Mouse (Mus musculus) neural tube, embryonic 15.5 days (tissue): ENCODE results near the gene 1700092M07Rik. TPM values are rescaled to one million over a fixed set of nuclear protein-coding genes. Genes with fewer than 3 reads are reported as not detected.
A peak's percentile ranks its signal among the peaks of the same experiment; 100 is the strongest.
"Not testable (repeated sequence)": the region's sequence is repeated elsewhere in the genome, so short reads cannot be mapped to it uniquely, and the experiment has no call there.

Experiments used
- ATAC-seq: fragments of 200-750 bp; cut with Nextera tagmentation; 2 replicates; pipeline ENCODE4 v1.8.0; 2017; ENCODE audit warnings: mild to moderate bottlenecking, moderate TSS enrichment, moderate library complexity; ENCODE audit not compliant: low FRiP score
- H3K27ac ChIP-seq: fragments of 300-500 bp; sonication (generic); replicated peaks from 2 replicates; pipeline ENCODE4 v1.5.1; 2015; ENCODE audit warnings: mild to moderate bottlenecking, inconsistent platforms
- H3K27me3 ChIP-seq: fragments of 300-500 bp; sonication (generic); replicated peaks from 2 replicates; pipeline ENCODE4 v1.6.1; 2015; ENCODE audit warnings: inconsistent platforms
- H3K36me3 ChIP-seq: fragments of 300-500 bp; sonication (generic); 2 replicates; pipeline ENCODE4 v1.6.1; 2015; ENCODE audit warnings: inconsistent platforms
- H3K4me1 ChIP-seq: fragments of 300-500 bp; sonication (generic); 2 replicates; pipeline ENCODE4 v1.6.1; 2015; ENCODE audit warnings: inconsistent platforms
- H3K4me2 ChIP-seq: fragments of 300-500 bp; sonication (generic); 2 replicates; pipeline ENCODE4 v1.6.1; 2015; ENCODE audit warnings: inconsistent platforms, mild to moderate bottlenecking, moderate library complexity
- H3K4me3 ChIP-seq: fragments of 300-500 bp; sonication (generic); replicated peaks from 2 replicates; pipeline ENCODE4 v1.5.1; 2015; ENCODE audit warnings: mild to moderate bottlenecking, inconsistent platforms
- H3K9ac ChIP-seq: fragments of 300-500 bp; sonication (generic); replicated peaks from 2 replicates; pipeline ENCODE4 v1.6.1; 2015; ENCODE audit warnings: mild to moderate bottlenecking, inconsistent platforms
- H3K9me3 ChIP-seq: fragments of 300-500 bp; sonication (generic); replicated peaks from 2 replicates; pipeline ENCODE4 v1.6.1; 2016; ENCODE audit warnings: inconsistent platforms
- WGBS: fragments of 180-500 bp; shearing (Covaris S2); methylation state at CpG from one replicate; pipeline ENCODE4 v1.1.7; 2015; ENCODE audit warnings: mixed read lengths; 5-methylcytosine and 5-hydroxymethylcytosine counted together
- polyA plus RNA-seq: library from polyadenylated mRNA; unstranded; fragments of >200 nt; fragmentation: Nextera tagmentation; extraction: Ambion mirVana; gene quantifications from 2 replicates; pipeline ENCODE4 v1.2.1, GENCODE M21; 2015

Gene 1700092M07Rik
- polyA plus RNA-seq, 1 experiment from 2014 or later: 1.5 TPM

DNA sequence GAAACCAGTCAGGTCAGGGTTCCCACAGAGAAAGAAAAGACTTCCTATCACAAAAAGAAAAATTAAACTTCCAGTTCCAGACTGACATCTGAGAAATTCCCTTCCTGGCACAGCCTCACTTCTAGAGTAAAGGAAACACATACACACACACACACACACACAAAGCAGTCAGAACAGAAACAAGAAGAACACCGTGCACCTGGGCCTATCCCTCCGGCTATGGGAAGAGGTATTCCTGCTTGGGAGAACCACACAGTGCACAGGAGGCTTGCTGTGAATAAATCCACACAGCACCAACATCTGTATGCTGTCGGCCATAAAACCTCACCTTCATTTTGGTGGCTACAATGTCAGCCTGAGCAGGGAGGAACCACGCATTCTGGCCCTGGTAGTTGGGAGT lies 29.0 kb upstream of the 1700092M07Rik start:
- Histone ChIP-seq H3K4me1 (peaks cover 40% of the 10 kb centered on the region), H3K4me2 (peak overlapping the region; percentile 68), H3K27me3 (no peaks in the 10 kb centered on the region), H3K9ac (no peak overlapping the region; the same call in 1 of the 2 replicates), H3K4me3 (peak overlapping the region; percentile 72), H3K9me3 (no peaks in the 10 kb centered on the region), H3K27ac (no peak overlapping the region), H3K36me3 (peaks cover 52% of the 10 kb centered on the region)
- WGBS: 84% methylated on average over 4 of the region's 4 CpGs
- ATAC-seq: no peak

DNA sequence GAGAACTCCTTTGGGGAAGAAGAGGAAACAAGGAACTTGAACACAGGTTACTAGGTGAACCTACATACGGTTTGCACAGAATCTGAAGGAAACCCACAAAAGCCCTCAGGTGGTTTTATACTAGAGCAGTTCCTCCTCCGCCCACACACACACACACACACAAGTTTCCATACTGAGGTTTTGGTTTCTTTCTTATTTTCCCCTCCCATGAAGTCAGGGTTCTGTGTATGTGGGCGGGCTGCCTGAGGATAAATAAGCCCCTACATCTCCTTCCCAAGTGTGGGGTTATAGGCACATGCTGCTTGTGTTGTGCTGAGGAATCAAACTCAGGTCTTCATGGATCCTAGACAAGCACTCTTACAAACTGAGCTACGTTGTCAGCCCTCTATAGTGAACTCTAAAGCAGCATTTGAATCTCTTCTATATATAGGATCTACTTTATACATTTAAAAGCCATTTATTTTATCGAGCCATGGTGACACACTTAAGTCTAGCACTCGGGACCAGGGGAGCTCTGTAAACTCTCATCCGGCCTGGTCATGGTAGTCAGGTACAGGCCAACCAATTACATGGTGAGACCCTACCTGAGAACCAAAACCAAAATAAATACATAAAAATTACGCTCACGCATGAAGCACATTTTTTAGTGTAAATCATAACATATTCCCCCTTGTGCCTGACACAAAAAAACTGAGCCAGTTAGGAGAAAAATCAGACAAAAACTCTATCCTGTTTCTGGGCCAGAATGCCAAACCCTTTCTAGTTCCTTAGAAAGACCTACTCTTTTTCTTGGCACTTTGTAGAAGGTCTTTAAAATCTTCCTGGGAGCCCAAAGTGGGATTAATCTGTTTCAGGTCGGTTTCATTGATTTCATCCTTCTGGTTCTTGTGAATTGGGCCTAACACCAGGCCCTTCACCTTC lies 28.3 kb upstream of the 1700092M07Rik start:
- peak overlapping the region; percentile 68 for H3K4me2 ChIP-seq
- no peaks in the 10 kb centered on the region for H3K27me3 ChIP-seq
- H3K4me1 ChIP-seq: peaks cover 40% of the 10 kb centered on the region
- H3K36me3 ChIP-seq: peaks cover 46% of the 10 kb centered on the region
- ATAC-seq: no peak
- WGBS: 70% methylated on average over 10 of the region's 10 CpGs
- peak overlapping the region; percentile 72 for H3K4me3 ChIP-seq
- peak overlapping the region; percentile 90 for H3K27ac ChIP-seq
- no peaks in the 10 kb centered on the region for H3K9me3 ChIP-seq
- peak overlapping the region; percentile 74 for H3K9ac ChIP-seq

DNA sequence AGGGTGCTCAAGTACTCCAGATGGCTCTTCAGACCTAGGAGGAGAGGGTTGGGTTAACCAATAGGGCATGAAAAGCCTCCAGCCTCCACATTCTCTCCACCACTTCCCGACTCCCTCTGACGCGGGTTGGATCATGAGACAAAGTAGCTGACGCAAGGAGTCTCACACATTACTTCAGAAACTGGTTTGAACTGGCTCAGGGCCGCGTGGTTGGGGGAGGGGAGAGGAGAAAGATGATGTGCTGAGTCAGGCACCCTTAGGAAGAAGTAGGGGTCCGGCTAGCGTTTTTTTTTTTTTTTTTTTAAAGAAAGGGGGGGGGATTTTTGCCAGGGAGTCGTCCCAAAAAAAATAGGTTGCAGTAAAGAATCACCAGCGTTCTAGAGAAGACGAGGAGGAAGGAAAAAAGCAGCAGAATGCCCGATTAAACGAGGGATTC lies 27.6 kb upstream of the 1700092M07Rik start:
- Histone ChIP-seq H3K36me3 (peaks cover 40% of the 10 kb centered on the region), H3K9me3 (no peaks in the 10 kb centered on the region), H3K27ac (peak overlapping the region; percentile 90), H3K4me1 (peaks cover 40% of the 10 kb centered on the region), H3K4me3 (peak overlapping the region; percentile 72), H3K9ac (peak overlapping the region; percentile 74), H3K27me3 (no peaks in the 10 kb centered on the region), H3K4me2 (peak overlapping the region; percentile 68)
- ATAC-seq: peak; percentile 63
- WGBS: under 1% methylated on average over 13 of the region's 13 CpGs

DNA sequence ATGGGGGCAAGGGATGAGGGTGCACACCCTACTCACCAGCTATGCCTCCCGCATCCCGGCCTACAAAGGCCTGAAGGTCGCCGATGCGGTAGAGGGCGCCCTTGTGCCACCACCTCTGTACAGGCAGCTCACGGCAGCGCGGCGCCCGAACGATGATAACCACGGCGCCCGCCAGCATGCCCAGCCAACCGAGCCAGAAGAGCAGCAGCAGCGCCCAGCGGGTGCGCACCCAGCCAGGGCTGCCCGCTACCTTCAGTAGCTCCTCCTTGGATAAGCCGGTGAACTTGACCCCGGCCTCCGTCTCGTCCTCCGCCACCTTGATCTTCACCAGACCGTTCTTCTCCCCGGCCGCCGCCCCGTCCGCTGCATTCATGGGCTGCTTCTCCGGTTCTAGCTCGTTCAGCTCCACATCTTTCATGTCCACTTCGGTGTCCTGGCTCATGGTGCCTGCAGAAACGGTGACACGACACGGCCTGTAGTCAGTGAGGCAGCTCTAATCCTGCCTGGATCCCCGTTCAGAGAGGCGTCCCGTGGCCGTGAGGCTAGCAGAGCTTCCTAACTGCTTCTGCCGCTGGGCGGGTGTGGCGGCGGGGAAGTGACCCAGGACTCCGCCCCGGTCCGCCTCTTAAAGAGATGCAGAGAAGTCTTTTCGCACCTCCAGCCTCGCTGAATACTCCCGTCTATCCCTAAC lies 27.1 kb upstream of the 1700092M07Rik start:
- peak overlapping the region; percentile 90 for H3K27ac ChIP-seq

DNA sequence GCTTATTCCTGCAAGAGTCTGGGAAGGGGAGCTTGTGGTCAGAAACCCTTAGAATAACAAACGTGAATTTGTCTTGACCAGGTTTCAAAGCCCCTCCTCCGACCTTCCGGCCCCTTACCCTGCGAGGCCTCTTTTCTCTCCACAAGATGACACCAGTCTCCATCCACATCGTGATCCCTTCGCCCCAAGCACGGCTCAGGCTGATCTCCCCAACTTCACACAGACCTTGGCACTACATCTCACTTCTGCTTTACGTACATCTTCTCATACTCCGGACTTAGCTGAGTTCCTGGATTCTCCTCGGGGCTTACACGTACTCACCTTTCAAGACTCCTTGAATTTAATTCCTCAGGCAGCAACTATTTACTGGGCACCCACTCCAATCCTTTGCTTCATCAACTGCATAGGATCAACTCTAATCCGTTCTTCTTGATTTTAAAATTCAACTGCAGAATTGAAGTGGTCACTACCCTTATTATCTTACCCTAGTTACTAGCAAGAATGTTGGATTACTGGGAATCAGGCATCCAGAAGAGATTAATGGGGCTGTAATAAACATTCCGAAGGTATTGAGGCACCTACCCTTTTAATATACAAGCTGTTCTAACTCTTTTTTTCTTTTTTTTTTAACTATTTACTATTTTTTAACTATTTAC lies 26.4 kb upstream of the 1700092M07Rik start:
- Histone ChIP-seq H3K4me3 (peak overlapping the region; percentile 72), H3K27me3 (no peaks in the 10 kb centered on the region), H3K36me3 (peaks cover 28% of the 10 kb centered on the region), H3K27ac (peak overlapping the region; percentile 90), H3K4me1 (peaks cover 42% of the 10 kb centered on the region), H3K9me3 (no peaks in the 10 kb centered on the region), H3K9ac (peak overlapping the region; percentile 74), H3K4me2 (peak overlapping the region; percentile 68)
- 5% methylated on average over 13 of the region's 13 CpGs for WGBS
- ATAC-seq: peak; percentile 8; the same call in 1 of the 2 replicates

More for the DNA sequence above, 27.1 kb upstream of the 1700092M07Rik start:
- Histone ChIP-seq H3K4me2 (peak overlapping the region; percentile 68), H3K9me3 (no peaks in the 10 kb centered on the region), H3K27me3 (no peaks in the 10 kb centered on the region), H3K9ac (peak overlapping the region; percentile 74), H3K4me1 (peaks cover 40% of the 10 kb centered on the region), H3K36me3 (peaks cover 34% of the 10 kb centered on the region), H3K4me3 (peak overlapping the region; percentile 72)
- WGBS: under 1% methylated on average over 49 of the region's 51 CpGs
- ATAC-seq: peak; percentile 89

DNA sequence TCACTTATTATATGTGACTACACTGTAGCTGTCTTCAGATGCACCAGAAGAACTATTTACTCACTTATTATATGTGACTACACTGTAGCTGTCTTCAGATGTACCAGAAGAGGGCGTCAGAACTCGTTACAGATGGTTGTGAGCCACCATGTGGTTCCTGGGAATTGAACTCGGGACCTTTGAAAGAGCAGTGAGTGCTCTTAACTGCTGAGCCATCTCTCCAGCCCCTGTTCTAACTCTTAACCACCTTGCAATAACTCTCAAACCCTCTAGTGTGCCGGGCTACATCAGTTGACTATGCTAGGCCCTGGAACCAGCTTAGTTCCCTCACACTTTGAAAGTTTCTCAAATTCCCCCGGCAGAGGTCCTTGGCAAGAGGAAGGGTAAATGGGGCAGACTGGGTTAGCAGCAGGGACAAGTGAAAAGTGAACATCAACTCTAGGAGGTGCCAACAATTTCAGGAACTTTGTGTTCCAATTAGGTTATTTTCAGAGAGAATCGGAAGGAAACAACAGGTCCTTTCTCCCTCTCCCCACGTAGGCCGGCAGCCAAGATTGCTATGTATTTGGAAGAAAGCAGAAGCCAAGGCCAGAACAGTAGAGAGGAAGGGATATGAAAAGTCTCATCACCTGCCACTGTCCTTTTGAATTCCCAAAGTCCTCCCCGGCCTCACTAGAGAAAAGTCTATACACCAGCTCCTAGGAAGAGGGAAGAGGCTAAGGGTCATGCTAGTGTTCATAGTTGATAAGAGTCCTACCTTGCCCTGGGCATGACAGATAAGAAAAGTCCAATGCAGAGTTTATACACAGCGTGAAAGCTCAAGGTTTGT lies 25.7 kb upstream of the 1700092M07Rik start:
- no peak overlapping the region for H3K9ac ChIP-seq
- no peak overlapping the region for H3K27ac ChIP-seq
- WGBS: 73% methylated on average over 10 of the region's 10 CpGs
- H3K4me3 ChIP-seq: no peak overlapping the region
- peaks cover 42% of the 10 kb centered on the region for H3K4me1 ChIP-seq
- no peaks in the 10 kb centered on the region for H3K27me3 ChIP-seq
- H3K4me2 ChIP-seq: no peak overlapping the region
- no peak for ATAC-seq
- H3K9me3 ChIP-seq: no peaks in the 10 kb centered on the region
- peaks cover 20% of the 10 kb centered on the region for H3K36me3 ChIP-seq

DNA sequence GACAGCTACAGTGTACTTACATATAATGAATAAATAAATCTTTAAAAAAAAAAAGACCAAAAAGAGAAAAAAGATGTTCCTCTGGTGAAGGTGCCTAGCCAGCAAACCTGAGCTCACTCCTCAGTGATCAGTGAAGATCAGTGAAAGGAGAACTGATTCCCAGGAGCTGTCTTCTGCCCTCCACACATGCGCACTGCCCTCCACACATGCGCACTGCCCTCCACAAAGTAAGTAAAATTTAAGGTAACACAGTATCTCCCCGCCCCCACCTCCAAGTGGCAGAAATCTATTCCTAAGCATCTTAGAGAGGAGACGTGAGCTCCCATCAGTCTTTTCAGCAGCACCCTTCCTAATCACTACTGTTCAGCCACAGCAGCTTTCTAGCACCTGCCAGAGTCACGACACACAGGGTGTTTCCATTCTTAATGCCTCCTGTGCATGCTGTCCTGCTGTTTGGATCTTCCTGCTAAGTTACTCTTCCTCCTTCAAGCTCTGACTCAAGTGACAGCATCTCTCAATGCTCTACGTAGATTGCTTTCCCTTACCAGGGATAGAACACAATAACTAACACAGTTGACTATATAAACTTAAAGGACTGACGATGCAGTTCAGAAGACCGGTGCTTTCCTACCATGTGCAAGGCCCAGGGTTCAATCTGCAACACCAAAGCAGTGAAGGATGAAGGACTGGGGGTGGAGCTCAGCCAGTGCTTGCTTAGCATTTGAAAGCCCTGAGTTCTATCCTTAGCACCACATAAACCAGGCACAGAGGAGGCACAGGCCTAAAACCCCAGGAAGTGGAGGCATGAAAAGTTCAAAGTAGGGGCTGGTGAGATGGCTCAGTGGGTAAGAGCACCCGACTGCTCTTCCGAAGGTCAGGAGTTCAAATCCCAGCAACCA lies 24.4 kb upstream of the 1700092M07Rik start:
- Histone ChIP-seq H3K4me1 (peaks cover 38% of the 10 kb centered on the region), H3K9me3 (no peaks in the 10 kb centered on the region), H3K27ac (no peak overlapping the region), H3K36me3 (peaks cover 9% of the 10 kb centered on the region), H3K4me2 (no peak overlapping the region), H3K27me3 (no peaks in the 10 kb centered on the region), H3K4me3 (no peak overlapping the region), H3K9ac (no peak overlapping the region)
- no peak for ATAC-seq
- whole genome bisulfite sequencing: 64% methylated on average over 10 of the region's 10 CpGs

DNA sequence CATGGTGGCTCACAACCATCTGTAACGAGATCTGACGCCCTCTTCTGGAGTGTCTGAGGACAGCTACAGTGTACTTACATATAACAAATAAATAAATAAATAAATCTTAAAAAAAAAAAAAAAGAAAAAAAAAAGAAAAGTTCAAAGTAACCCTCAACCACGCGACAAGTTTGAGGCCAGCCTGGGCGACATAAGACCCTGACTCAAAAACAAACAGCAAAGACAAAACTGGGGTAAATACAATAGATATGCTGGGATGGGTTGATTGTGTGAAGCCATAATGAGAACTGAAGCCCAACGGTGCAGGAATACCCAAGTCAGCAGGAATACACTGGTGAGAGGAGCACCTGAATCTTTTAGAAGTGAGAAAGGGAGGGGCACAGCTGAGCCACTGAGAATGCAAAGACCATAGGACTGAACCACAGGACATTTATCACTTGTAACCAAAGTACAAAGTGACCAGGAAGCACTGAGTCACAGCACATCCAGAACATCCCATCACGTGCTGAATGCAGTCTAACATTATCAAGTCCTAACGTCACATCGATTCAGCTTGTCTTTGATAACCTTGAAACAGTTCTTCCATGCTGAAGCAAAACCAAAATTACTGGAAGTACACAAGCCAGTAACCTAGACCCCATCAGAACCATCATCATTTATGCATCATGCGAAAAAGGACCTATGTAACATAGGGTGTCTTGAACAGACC lies 23.6 kb upstream of the 1700092M07Rik start:
- Histone ChIP-seq H3K27ac (no peak overlapping the region), H3K9ac (no peak overlapping the region), H3K27me3 (no peaks in the 10 kb centered on the region), H3K9me3 (no peaks in the 10 kb centered on the region), H3K4me1 (peaks cover 40% of the 10 kb centered on the region), H3K4me2 (no peak overlapping the region), H3K4me3 (no peak overlapping the region), H3K36me3 (peaks cover 4% of the 10 kb centered on the region)
- 69% methylated on average over 9 of the region's 10 CpGs for WGBS
- ATAC-seq: no peak

DNA sequence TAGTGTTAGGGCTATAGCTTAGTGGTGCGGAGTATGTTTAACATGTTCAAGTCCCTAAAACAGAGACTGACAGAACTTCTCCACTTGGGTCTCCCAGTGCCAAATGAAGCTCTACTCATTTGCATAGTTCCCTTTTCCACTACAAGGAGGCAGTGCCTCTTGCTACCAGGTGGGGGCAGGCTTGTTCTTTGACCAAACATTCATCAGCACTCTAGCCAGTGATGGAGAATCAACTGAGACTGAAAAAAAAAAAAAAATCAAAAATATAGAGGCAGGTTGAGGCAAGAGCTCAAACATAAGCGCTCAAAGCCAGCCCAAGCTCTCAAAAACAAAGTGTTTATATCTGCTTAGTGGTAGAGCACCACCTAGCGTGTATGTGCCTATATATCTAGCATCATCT lies 22.2 kb upstream of the 1700092M07Rik start:
- no peaks in the 10 kb centered on the region for H3K27me3 ChIP-seq
- H3K9ac ChIP-seq: no peak overlapping the region
- peaks cover 34% of the 10 kb centered on the region for H3K4me1 ChIP-seq
- no peak overlapping the region for H3K27ac ChIP-seq
- no peak overlapping the region for H3K4me3 ChIP-seq
- ATAC-seq: no peak
- no peaks in the 10 kb centered on the region for H3K9me3 ChIP-seq
- H3K36me3 ChIP-seq: no peaks in the 10 kb centered on the region
- no peak overlapping the region for H3K4me2 ChIP-seq
- 73% methylated on average over 3 of the region's 3 CpGs for WGBS

DNA sequence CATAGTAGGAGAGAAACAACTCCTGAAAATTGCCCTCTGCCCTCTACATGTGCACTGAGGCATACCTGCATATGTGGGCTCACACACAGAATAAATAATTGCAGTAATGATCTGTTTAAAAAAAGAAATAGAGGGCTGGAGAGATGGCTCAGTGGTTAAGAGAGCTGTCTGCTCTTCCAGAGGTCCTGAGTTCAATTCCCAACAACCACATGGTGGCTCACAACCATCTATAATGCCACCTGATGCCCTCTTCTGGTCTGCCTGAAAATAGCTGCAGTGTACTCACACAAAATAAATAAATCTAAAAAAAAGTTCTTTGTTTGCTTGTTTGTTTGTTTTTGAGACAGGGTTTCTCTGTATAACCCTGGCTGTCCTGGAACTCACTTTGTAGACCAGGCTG lies 21.5 kb upstream of the 1700092M07Rik start:
- not testable (repeated sequence) for H3K27me3 ChIP-seq, ATAC-seq, H3K9ac ChIP-seq, H3K36me3 ChIP-seq, H3K27ac ChIP-seq, H3K4me2 ChIP-seq, H3K9me3 ChIP-seq, H3K4me3 ChIP-seq
- H3K4me1 ChIP-seq: peaks cover 30% of the 10 kb centered on the region
